Mouse (Mus musculus): ENCODE data around the gene Slc35e4. TPM values are rescaled to one million over a fixed set of nuclear protein-coding genes. Genes with fewer than 3 reads are reported as not detected.
"Not testable (repeated sequence)": the region's sequence is repeated elsewhere in the genome, so short reads cannot be mapped to it uniquely, and the experiment has no call there.

Gene Slc35e4
- polyA plus RNA-seq (2012; rRNA removed) (4.8 and 5.7 TPM in 2 replicates), polyA plus RNA-seq (2014; fragmentation: Nextera tagmentation; extraction: Ambion mirVana) (3.7 and 4.6 TPM in 2 replicates)

DNA sequence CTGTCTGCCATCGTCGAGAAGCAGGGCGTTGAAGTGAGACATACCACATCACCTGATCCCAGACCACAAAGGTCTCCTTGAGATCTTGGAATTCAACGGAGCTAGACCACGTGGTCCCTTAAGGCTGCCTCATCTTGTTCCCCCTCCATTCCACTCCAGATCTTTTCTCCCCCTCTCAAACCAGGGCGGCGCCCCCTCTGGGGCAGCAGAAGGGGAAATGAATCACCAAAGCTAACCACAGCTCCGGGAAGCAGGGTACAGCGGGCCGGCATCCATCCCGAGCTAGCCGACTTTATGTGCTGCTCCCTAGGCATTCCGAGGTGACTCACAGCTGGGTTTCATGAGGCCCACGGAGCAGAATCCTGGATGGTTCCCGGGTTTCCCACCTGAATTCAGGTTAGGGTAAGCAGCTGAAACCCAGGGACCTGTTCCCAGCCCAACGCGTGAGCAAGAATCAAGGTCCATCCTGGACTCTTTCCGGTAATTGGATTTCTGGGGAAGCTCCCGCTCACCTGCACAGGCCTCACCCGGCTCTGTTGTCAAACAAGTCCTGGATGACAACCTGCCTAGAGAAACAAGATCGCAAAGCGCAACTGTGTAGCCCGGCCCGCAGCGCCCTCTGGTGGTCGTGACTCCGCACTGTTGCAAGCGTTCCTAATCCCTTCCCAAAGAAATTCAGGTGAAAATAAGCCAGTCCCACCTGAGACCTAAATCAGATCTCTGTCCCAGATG lies at the start of gene Slc35e4:
Gene Slc35e4 (minus strand): TSS at position 556 of the 732 bp plus-strand sequence.
- peak; percentile 67 for ATAC-seq (ENCODE audit: low FRiP score, low read depth)
- TF ChIP-seq POLR2A (IDR thresholded peaks at IDR 0.05; ENCODE audit: borderline replicate concordance, extremely low read depth, insufficient read depth, insufficient read length) = no peak
- H3K9me3 ChIP-seq (ENCODE audit: control insufficient read depth, low read length) = no peaks in the 10 kb centered on the region
- peaks cover 5% of the 10 kb centered on the region for H3K27me3 ChIP-seq (ENCODE audit: control insufficient read depth, insufficient read depth, low read length)
- peak; percentile 86 for DNase-seq (ENCODE audit: low spot score)
- under 1% methylated on average over 27 of the region's 28 CpGs for WGBS
- H3K4me2 ChIP-seq (replicated peaks; ENCODE audit: low read depth, low read length, severe bottlenecking) = peak within 1 kb of the TSS; percentile 93
- peak within 1 kb of the TSS; percentile 70 for H3K27ac ChIP-seq (replicated peaks; ENCODE audit: low read depth, low read length)
- H3K4me1 ChIP-seq (ENCODE audit: control insufficient read depth, insufficient read depth, low read length) = peaks cover 16% of the 10 kb centered on the region
- no peaks in the 10 kb centered on the region for H3K36me3 ChIP-seq (ENCODE audit: control insufficient read depth, insufficient read depth, low read length)
- peak within 1 kb of the TSS; percentile 60 for H3K4me3 ChIP-seq (replicated peaks; ENCODE audit: low read length)
- peak within 1 kb of the TSS; percentile 52 for H3K9ac ChIP-seq (ENCODE audit: low read depth, low read length, severe bottlenecking)

- peak; percentile 94 for ATAC-seq (ENCODE audit: low FRiP score, low read depth)
- Histone ChIP-seq H3K36me3 (ENCODE audit: control insufficient read depth, insufficient read depth, low read length) (peaks cover 6% of the 10 kb centered on the region), H3K4me2 (replicated peaks; ENCODE audit: low read depth, low read length, severe bottlenecking) (peak within 1 kb of the TSS; percentile 65), H3K27ac (replicated peaks; ENCODE audit: low read depth, low read length) (peak within 1 kb of the TSS; percentile 50), H3K27me3 (ENCODE audit: control insufficient read depth, insufficient read depth, low read length) (no peaks in the 10 kb centered on the region), H3K4me3 (replicated peaks; ENCODE audit: low read length) (peak within 1 kb of the TSS; percentile 61), H3K9me3 (ENCODE audit: control insufficient read depth, low read length) (no peaks in the 10 kb centered on the region), H3K4me1 (ENCODE audit: control insufficient read depth, insufficient read depth, low read length) (peaks cover 10% of the 10 kb centered on the region), H3K9ac (ENCODE audit: low read depth, low read length, severe bottlenecking) (peak within 1 kb of the TSS; percentile 80)
- under 1% methylated on average over 31 of the region's 31 CpGs for WGBS
- no peak for TF ChIP-seq POLR2A (IDR thresholded peaks at IDR 0.05; ENCODE audit: borderline replicate concordance, extremely low read depth, insufficient read depth, insufficient read length)
- DNase-seq (ENCODE audit: low spot score) = peak; percentile 90
These were observed 49.3 kb upstream of the Slc35e4 start, which contains the start of gene Pes1 for GRCm38 (mm10) chr11:3963610-3964415. Gene Pes1, plus strand, starts transcription at chr11:3963975.

DNA sequence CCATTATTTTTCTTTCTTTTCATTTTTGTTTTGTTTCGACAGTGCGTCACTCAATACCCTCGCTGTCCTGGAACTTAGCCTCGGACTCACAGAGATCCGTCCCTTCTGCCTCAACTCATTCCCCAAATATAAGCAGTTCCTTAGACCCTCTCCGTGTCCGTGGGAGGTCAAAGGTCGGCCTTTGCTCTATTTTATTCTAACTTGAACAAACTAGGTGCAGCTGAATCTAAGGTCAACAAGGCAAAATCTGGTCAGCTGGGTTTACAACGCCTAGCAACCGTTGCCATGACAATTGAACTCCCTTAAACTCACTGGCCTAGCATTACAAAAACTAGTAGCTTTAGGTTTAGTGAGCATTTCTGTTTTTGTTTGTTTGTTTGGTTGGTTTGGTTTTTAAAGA lies 48.7 kb upstream of the Slc35e4 start:
- Histone ChIP-seq H3K9me3 (ENCODE audit: control insufficient read depth, low read length) (no peaks in the 10 kb centered on the region), H3K9ac (ENCODE audit: low read depth, low read length, severe bottlenecking) (peak overlapping the region; percentile 80), H3K4me3 (replicated peaks; ENCODE audit: low read length) (peak overlapping the region; percentile 61), H3K36me3 (ENCODE audit: control insufficient read depth, insufficient read depth, low read length) (peaks cover 5% of the 10 kb centered on the region), H3K4me1 (ENCODE audit: control insufficient read depth, insufficient read depth, low read length) (peaks cover 10% of the 10 kb centered on the region), H3K27me3 (ENCODE audit: control insufficient read depth, insufficient read depth, low read length) (no peaks in the 10 kb centered on the region), H3K4me2 (replicated peaks; ENCODE audit: low read depth, low read length, severe bottlenecking) (peak overlapping the region; percentile 65), H3K27ac (replicated peaks; ENCODE audit: low read depth, low read length) (peak overlapping the region; percentile 50)
- ATAC-seq (ENCODE audit: low FRiP score, low read depth) (no peak), DNase-seq (ENCODE audit: low spot score) (no peak)
- no peak for TF ChIP-seq POLR2A (IDR thresholded peaks at IDR 0.05; ENCODE audit: borderline replicate concordance, extremely low read depth, insufficient read depth, insufficient read length)
- 83% methylated on average over 10 of the region's 10 CpGs for WGBS

GRCm38 (mm10) chr11:3961761-3962160 lies 47.3 kb upstream of the Slc35e4 start:
- Histone ChIP-seq H3K27ac (replicated peaks; ENCODE audit: low read depth, low read length) (no peak overlapping the region), H3K9me3 (ENCODE audit: control insufficient read depth, low read length) (no peaks in the 10 kb centered on the region), H3K9ac (ENCODE audit: low read depth, low read length, severe bottlenecking) (no peak overlapping the region), H3K36me3 (ENCODE audit: control insufficient read depth, insufficient read depth, low read length) (no peaks in the 10 kb centered on the region; the same call in 1 of the 2 replicates), H3K4me3 (replicated peaks; ENCODE audit: low read length) (no peak overlapping the region), H3K4me2 (replicated peaks; ENCODE audit: low read depth, low read length, severe bottlenecking) (no peak overlapping the region), H3K27me3 (ENCODE audit: control insufficient read depth, insufficient read depth, low read length) (no peaks in the 10 kb centered on the region), H3K4me1 (ENCODE audit: control insufficient read depth, insufficient read depth, low read length) (peaks cover 10% of the 10 kb centered on the region)
- TF ChIP-seq POLR2A (IDR thresholded peaks at IDR 0.05; ENCODE audit: borderline replicate concordance, extremely low read depth, insufficient read depth, insufficient read length) = no peak
- 66% methylated on average over 3 of the region's 3 CpGs for WGBS
- DNase-seq (ENCODE audit: low spot score) (no peak), ATAC-seq (ENCODE audit: low FRiP score, low read depth) (no peak)

GRCm38 (mm10) chr11:3960901-3961300 lies 46.4 kb upstream of the Slc35e4 start:
- TF ChIP-seq POLR2A (IDR thresholded peaks at IDR 0.05; ENCODE audit: borderline replicate concordance, extremely low read depth, insufficient read depth, insufficient read length) = no peak
- ATAC-seq (ENCODE audit: low FRiP score, low read depth) = no peak

GRCm38 (mm10) chr11:3955371-3955770 lies 40.9 kb upstream of the Slc35e4 start:
- ATAC-seq (ENCODE audit: low FRiP score, low read depth); H3K9ac ChIP-seq (ENCODE audit: low read depth, low read length, severe bottlenecking); H3K4me1 ChIP-seq (ENCODE audit: control insufficient read depth, insufficient read depth, low read length); H3K9me3 ChIP-seq (ENCODE audit: control insufficient read depth, low read length); H3K4me2 ChIP-seq (replicated peaks; ENCODE audit: low read depth, low read length, severe bottlenecking); H3K4me3 ChIP-seq (replicated peaks; ENCODE audit: low read length); H3K36me3 ChIP-seq (ENCODE audit: control insufficient read depth, insufficient read depth, low read length); DNase-seq (ENCODE audit: low spot score); H3K27me3 ChIP-seq (ENCODE audit: control insufficient read depth, insufficient read depth, low read length); H3K27ac ChIP-seq (replicated peaks; ENCODE audit: low read depth, low read length): not testable (repeated sequence)
- 73% methylated on average over 4 of the region's 4 CpGs for WGBS

More at GRCm38 (mm10) chr11:3960901-3961300, 46.4 kb upstream of the Slc35e4 start:
- Histone ChIP-seq H3K4me3 (replicated peaks; ENCODE audit: low read length) (no peak overlapping the region), H3K9ac (ENCODE audit: low read depth, low read length, severe bottlenecking) (no peak overlapping the region), H3K4me2 (replicated peaks; ENCODE audit: low read depth, low read length, severe bottlenecking) (no peak overlapping the region), H3K27me3 (ENCODE audit: control insufficient read depth, insufficient read depth, low read length) (no peaks in the 10 kb centered on the region), H3K27ac (replicated peaks; ENCODE audit: low read depth, low read length) (no peak overlapping the region), H3K9me3 (ENCODE audit: control insufficient read depth, low read length) (no peaks in the 10 kb centered on the region), H3K4me1 (ENCODE audit: control insufficient read depth, insufficient read depth, low read length) (peaks cover 10% of the 10 kb centered on the region), H3K36me3 (ENCODE audit: control insufficient read depth, insufficient read depth, low read length) (no peaks in the 10 kb centered on the region)
- 54% methylated on average over 2 of the region's 2 CpGs for WGBS
- no peak for DNase-seq (ENCODE audit: low spot score)

DNA sequence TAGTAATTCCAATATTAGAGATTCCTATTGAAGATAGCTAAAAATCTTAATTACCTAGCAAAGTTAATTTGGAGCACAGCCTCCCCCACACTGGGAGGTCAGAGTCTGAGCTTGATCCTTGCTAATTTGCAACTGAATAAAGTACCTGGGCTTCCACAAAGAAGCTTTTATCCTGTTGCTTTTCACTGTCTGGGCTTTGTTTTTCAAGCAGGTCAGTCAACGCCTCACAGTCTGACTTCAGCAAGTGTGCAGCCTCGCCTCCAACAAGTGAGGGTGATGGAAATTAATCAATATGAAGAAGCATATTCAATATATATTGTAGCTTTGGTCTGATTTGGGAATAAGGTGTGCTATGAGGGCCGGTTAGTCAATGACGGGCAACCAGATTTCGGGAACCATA lies 40.4 kb upstream of the Slc35e4 start:
- H3K4me3 ChIP-seq (replicated peaks; ENCODE audit: low read length); H3K9me3 ChIP-seq (ENCODE audit: control insufficient read depth, low read length); H3K4me1 ChIP-seq (ENCODE audit: control insufficient read depth, insufficient read depth, low read length); H3K27me3 ChIP-seq (ENCODE audit: control insufficient read depth, insufficient read depth, low read length); H3K36me3 ChIP-seq (ENCODE audit: control insufficient read depth, insufficient read depth, low read length); ATAC-seq (ENCODE audit: low FRiP score, low read depth); H3K27ac ChIP-seq (replicated peaks; ENCODE audit: low read depth, low read length); DNase-seq (ENCODE audit: low spot score); H3K9ac ChIP-seq (ENCODE audit: low read depth, low read length, severe bottlenecking); H3K4me2 ChIP-seq (replicated peaks; ENCODE audit: low read depth, low read length, severe bottlenecking): not testable (repeated sequence)
- WGBS = 84% methylated on average over 5 of the region's 5 CpGs

Data from limb, embryonic 14.5 days (tissue).